Comparison of ENCODE assay signal across 24 mouse cellular contexts in the genomic region with DNA sequence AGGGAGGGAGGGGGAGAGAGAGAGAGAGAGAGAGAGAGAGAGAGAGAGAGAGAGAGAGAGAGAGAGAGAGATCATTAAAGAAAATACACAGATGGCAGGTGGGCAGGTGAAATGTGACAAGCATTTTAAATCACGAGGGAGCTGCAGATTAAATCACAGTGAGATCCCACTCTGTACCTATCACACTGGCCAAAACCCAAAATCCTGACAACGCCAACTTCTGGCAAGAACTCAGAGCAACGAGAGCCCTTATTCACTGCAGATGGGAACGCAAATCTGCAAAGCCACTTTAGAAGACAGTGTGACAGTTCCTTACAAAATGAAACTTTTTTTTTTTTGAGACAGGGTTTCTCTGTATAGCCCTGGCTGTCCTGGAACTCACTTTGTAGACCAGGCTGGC. TPM values are rescaled to one million over a fixed set of nuclear protein-coding genes. Genes with fewer than 3 reads are reported as not detected.
DNase-seq lines count a peak whose midpoint lies in the region; ATAC-seq lines count a peak whose summit lies in the region.
"Had no signal": no experiment of that assay in that cellular context is flagged by ENCODE, and none has a peak within 500 bp of the region (broad histone marks: within the 10 kb centered on the region; RNA-seq: fewer than 3 reads in every experiment).

No protein-coding gene starts in this region.

- H3K36me3 ChIP-seq in forebrain, embryonic 13.5 days (ENCODE audit: poor library complexity, severe bottlenecking): no peaks in the 10 kb centered on the region
- peaks cover 3% of the 10 kb centered on the region; the same call in 1 of the 2 replicates for H3K36me3 ChIP-seq in forebrain, embryonic 10.5 days (replicated peaks)
- H3K36me3 ChIP-seq: embryonic facial prominence, embryonic 10.5 days; hindbrain, embryonic 10.5 days; kidney, embryonic 15.5 days; liver, embryonic 13.5 days; midbrain, embryonic 13.5 days had no signal

- DNase-seq in forebrain, embryonic 10.5 days (ENCODE audit: extremely low spot score, low spot score): no peak
- peak; percentile 50 to 51 for DNase-seq in left cerebral cortex, adult 18-20 months (ENCODE audit: low spot score in 2 of 2)
- no peak for DNase-seq in left cerebral cortex, postnatal 4 days
- DNase-seq in left cerebral cortex, postnatal 25 days (ENCODE audit: low spot score in 2 of 2): peak; percentile 52 to 83
- DNase-seq in right cerebral cortex, postnatal 36 days (ENCODE audit: low spot score in 2 of 2): peak; percentile 47 to 56
- DNase-seq in adrenal gland, postnatal 10 days: no peak
- no peak for DNase-seq in lung, adult 18-20 months
- DNase-seq: adrenal gland, postnatal 14 days; cerebellum, adult 11-12 months; cerebellum, postnatal 10 days; kidney, postnatal 4 days; liver, embryonic 13.5 days; lung, embryonic 14.5 days; lung, postnatal 36 days; thymus, postnatal 14 days had no signal

- H3K27me3 ChIP-seq in forebrain, embryonic 13.5 days: no peaks in the 10 kb centered on the region
- no peaks in the 10 kb centered on the region for H3K27me3 ChIP-seq in forebrain, embryonic 10.5 days (ENCODE audit: poor library complexity, severe bottlenecking)
- H3K27me3 ChIP-seq: kidney, embryonic 15.5 days; liver, embryonic 13.5 days; midbrain, embryonic 13.5 days had no signal

- H3K4me1 ChIP-seq in forebrain, embryonic 13.5 days: no peaks in the 10 kb centered on the region
- H3K4me1 ChIP-seq in forebrain, embryonic 10.5 days: 0 out of 2 replicates have a peak, but pooled peaks cover 4% of the 10 kb centered on the region
- H3K4me1 ChIP-seq: embryonic facial prominence, embryonic 10.5 days; hindbrain, embryonic 10.5 days; kidney, embryonic 15.5 days; midbrain, embryonic 13.5 days had no signal

- 51% methylated on average over 4 of the region's 4 CpGs for WGBS in forebrain, embryonic 13.5 days
- WGBS in forebrain, embryonic 10.5 days: 90% methylated on average over 4 of the region's 4 CpGs

- H3K4me3 ChIP-seq in forebrain, embryonic 13.5 days: no peak overlapping the region
- no peak overlapping the region for H3K4me3 ChIP-seq in forebrain, embryonic 10.5 days
- H3K4me3 ChIP-seq: embryonic facial prominence, embryonic 10.5 days; hindbrain, embryonic 10.5 days; kidney, embryonic 15.5 days; liver, embryonic 13.5 days; megakaryocyte, embryonic 14.5 days; midbrain, embryonic 13.5 days had no signal

- H3K9ac ChIP-seq in forebrain, embryonic 13.5 days: no peak overlapping the region
- H3K9ac ChIP-seq: kidney, embryonic 15.5 days; liver, embryonic 13.5 days; lung, embryonic 14.5 days; midbrain, embryonic 13.5 days had no signal

- no peaks in the 10 kb centered on the region for H3K9me3 ChIP-seq in forebrain, embryonic 13.5 days (replicated peaks)
- H3K9me3 ChIP-seq in forebrain, embryonic 10.5 days: no peaks in the 10 kb centered on the region
- H3K9me3 ChIP-seq: embryonic facial prominence, embryonic 10.5 days; hindbrain, embryonic 10.5 days; kidney, embryonic 15.5 days; liver, embryonic 13.5 days; megakaryocyte, embryonic 14.5 days; midbrain, embryonic 13.5 days had no signal

- no peak overlapping the region for H3K27ac ChIP-seq in forebrain, embryonic 13.5 days
- H3K27ac ChIP-seq in forebrain, embryonic 10.5 days: no peak overlapping the region
- H3K27ac ChIP-seq: embryonic facial prominence, embryonic 10.5 days; hindbrain, embryonic 10.5 days; kidney, embryonic 15.5 days; liver, embryonic 13.5 days; midbrain, embryonic 13.5 days had no signal

- intact Hi-C loops in left cerebral cortex, postnatal 4 days (cut with DNase I): no loop called here
- intact Hi-C loops in left cerebral cortex, postnatal 25 days (cut with DNase I): no loop called here

- no peak overlapping the region for H3K4me2 ChIP-seq in forebrain, embryonic 13.5 days
- H3K4me2 ChIP-seq: heart, embryonic 11.5 days; kidney, embryonic 15.5 days; lung, embryonic 14.5 days; midbrain, embryonic 13.5 days had no signal

- ATAC-seq in forebrain, embryonic 13.5 days: 0 out of 2 replicates have a peak, but pooled peaks have one; percentile 57
- ATAC-seq: activated CD4-positive, CD25-positive, alpha-beta regulatory T cell, adult 4 months; intestine, postnatal 0 days; midbrain, embryonic 13.5 days had no signal

RNA-seq across cellular contexts. Expression of a gene that starts 35.7 kb away (rescaled TPM):
- 11.3 and 12.5 TPM in 2 replicates for polyA plus RNA-seq in forebrain, embryonic 13.5 days (2015; fragmentation: Nextera tagmentation; extraction: Ambion mirVana)
- polyA plus RNA-seq in forebrain, embryonic 10.5 days (2016; fragmentation: Nextera tagmentation; extraction: Ambion mirVana): 11.6 and 13.2 TPM in 2 replicates
- total RNA-seq in left cerebral cortex, adult 18-20 months (2021): 1 to 10 TPM; 5.6 to 6.4 TPM
- 1 to 10 TPM; 7.4 TPM for total RNA-seq in left cerebral cortex, postnatal 4 days (2021)
- total RNA-seq in left cerebral cortex, postnatal 25 days (2021): 1 to 10 TPM; 4.1 to 5.7 TPM
- total RNA-seq in adrenal gland, postnatal 10 days (2021): 10 to 100 TPM in 1 of 2 experiments, 1 to 10 TPM in 1; 8.2 to 13.4 TPM

Comparison
In these comparisons a context has a peak if more than half of its experiments do, and no peak if none do; other contexts are left out.
1. DNase-seq: peak in left cerebral cortex, adult 18-20 months (2 of 2), left cerebral cortex, postnatal 25 days (2 of 2) and right cerebral cortex, postnatal 36 days (2 of 2); none in forebrain, embryonic 10.5 days (single experiment), left cerebral cortex, postnatal 4 days (single experiment), adrenal gland, postnatal 10 days (single experiment) and lung, adult 18-20 months (0 of 2).